Mouse (Mus musculus): ENCODE measurements at regions not wholly inside any gene's neighbourhood (a gene's known extent, or its start where the extent isn't known, plus 50 kb on each side); places are given as distances from the start of the nearest gene placed in this dataset.

DNA sequence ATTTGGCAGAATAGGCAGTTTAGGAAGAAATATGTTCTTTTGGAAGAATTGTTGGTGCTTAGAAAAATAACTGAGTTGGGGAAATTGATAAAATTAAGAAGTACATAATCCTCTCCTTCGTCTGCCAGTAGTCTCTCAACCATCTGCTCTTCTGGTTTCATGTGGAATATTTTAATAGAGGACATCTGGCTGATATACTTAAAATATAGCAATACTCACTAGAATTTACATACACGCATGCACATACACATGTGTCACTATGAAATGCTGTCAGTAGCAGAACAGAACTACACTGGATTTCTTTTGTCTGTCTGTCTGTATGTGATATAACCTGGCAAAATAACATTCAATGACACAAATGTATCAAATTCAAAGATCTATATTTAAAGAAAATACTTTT lies 168.4 kb upstream of the 1700003H04Rik start:
- no peak for TF ChIP-seq MAX (IDR thresholded peaks at IDR 0.05; ENCODE audit: low read depth)
- no peak for TF ChIP-seq MYOG (IDR thresholded peaks at IDR 0.05; ENCODE audit: control insufficient read depth in 1 of 3, insufficient read depth in 1 of 3, insufficient read length in 2 of 3, low read depth in 2 of 3)
- no peak for TF ChIP-seq POLR2A (IDR thresholded peaks at IDR 0.05; ENCODE audit: insufficient read length, low read depth)
- TF ChIP-seq E2F4 (IDR thresholded peaks at IDR 0.05; ENCODE audit: insufficient read depth): no peak
- no peak for TF ChIP-seq REST (IDR thresholded peaks at IDR 0.05; ENCODE audit: insufficient read depth, insufficient read length)
